Mouse (Mus musculus) effector memory CD4-positive, alpha-beta T cell, adult 5 months (primary cell): ENCODE results near the gene Prokr2. TPM values are rescaled to one million over a fixed set of nuclear protein-coding genes. Genes with fewer than 3 reads are reported as not detected.

Source experiments
- polyA plus RNA-seq: library from polyadenylated mRNA; unstranded; fragments of 100-300 nt; shearing (Covaris generic); gene quantifications from one replicate; pipeline ENCODE4 v1.2.1, GENCODE M21; 2017

Gene Prokr2
- polyA plus RNA-seq = 0.09 TPM

GRCm38 (mm10) chr2:132385194-132385838 is at the start of gene Prokr2:
Prokr2 (minus strand) TSS chr2:132385447.

Other genes with a start within 250 kb of the Prokr2 start
- gene Slc23a2, start 240.3 kb downstream of the Prokr2 start, polyA plus RNA-seq = 34.2 TPM
- gene Tmem230, start 137.6 kb downstream of the Prokr2 start, polyA plus RNA-seq = 41.0 TPM
- gene Pcna, start 132.1 kb downstream of the Prokr2 start, polyA plus RNA-seq = 200 TPM
- gene Cds2, start 122.3 kb downstream of the Prokr2 start, polyA plus RNA-seq = 86.5 TPM
- gene Gpcpd1, start 202.3 kb upstream of the Prokr2 start, polyA plus RNA-seq = 182 TPM